Mouse (Mus musculus): ENCODE measurements around the gene Polr2f.

Gene Polr2f

GRCm38 (mm10) chr15:79140866-79141565 is at the start of gene Polr2f, which contains the start of gene 1700088E04Rik:
Polr2f (plus strand) TSS chr15:79141009.
1700088E04Rik (minus strand) TSS chr15:79141253.
- DNase-seq (ENCODE audit: low spot score) = peak; percentile 95

- DNase-seq (ENCODE audit: low spot score) = no peak
Measured at GRCm38 (mm10) chr15:79092284-79092683, 48.5 kb upstream of the Polr2f start.

GRCm38 (mm10) chr15:79093083-79093839 is 47.5 kb upstream of the Polr2f start:
- DNase-seq (ENCODE audit: low spot score) = peak; percentile 47

GRCm38 (mm10) chr15:79095483-79095882 is 45.3 kb upstream of the Polr2f start:
- no peak for DNase-seq (ENCODE audit: low spot score)

GRCm38 (mm10) chr15:79096556-79096955 is 44.3 kb upstream of the Polr2f start:
- DNase-seq (ENCODE audit: low spot score) = peak; percentile 58

- no peak for DNase-seq (ENCODE audit: low spot score)
Measured at GRCm38 (mm10) chr15:79097135-79097534, 43.7 kb upstream of the Polr2f start.

- peak; percentile 80 for DNase-seq (ENCODE audit: low spot score)
Measured at GRCm38 (mm10) chr15:79097611-79098025, 43.2 kb upstream of the Polr2f start.

- no peak for DNase-seq (ENCODE audit: low spot score)
Measured at GRCm38 (mm10) chr15:79098220-79098619, 42.6 kb upstream of the Polr2f start.

GRCm38 (mm10) chr15:79098868-79099267 is 41.9 kb upstream of the Polr2f start:
- DNase-seq (ENCODE audit: low spot score) = no peak

- no peak for DNase-seq (ENCODE audit: low spot score)
Measured at GRCm38 (mm10) chr15:79099456-79099855, 41.4 kb upstream of the Polr2f start.

GRCm38 (mm10) chr15:79100391-79100790 is 40.4 kb upstream of the Polr2f start:
- no peak for DNase-seq (ENCODE audit: low spot score)

- no peak for DNase-seq (ENCODE audit: low spot score)
Measured at GRCm38 (mm10) chr15:79101531-79101930, 39.3 kb upstream of the Polr2f start.

- no peak for DNase-seq (ENCODE audit: low spot score)
Measured at GRCm38 (mm10) chr15:79103264-79103663, 37.5 kb upstream of the Polr2f start.

- no peak for DNase-seq (ENCODE audit: low spot score)
Measured at GRCm38 (mm10) chr15:79105804-79106203, 35.0 kb upstream of the Polr2f start.

- peak; percentile 58 for DNase-seq (ENCODE audit: low spot score)
Measured at GRCm38 (mm10) chr15:79107966-79108365, 32.8 kb upstream of the Polr2f start.

- peak; percentile 73 for DNase-seq (ENCODE audit: low spot score)
Measured at GRCm38 (mm10) chr15:79108421-79109320, 32.1 kb upstream of the Polr2f start, which contains the start of gene Micall1. Micall1 (plus strand) TSS chr15:79108898.

- peak; percentile 30 for DNase-seq (ENCODE audit: low spot score)
Measured at GRCm38 (mm10) chr15:79109321-79109934, 31.4 kb upstream of the Polr2f start.

- no peak for DNase-seq (ENCODE audit: low spot score)
Measured at GRCm38 (mm10) chr15:79110031-79110430, 30.8 kb upstream of the Polr2f start.

- no peak for DNase-seq (ENCODE audit: low spot score)
Measured at GRCm38 (mm10) chr15:79110528-79110927, 30.3 kb upstream of the Polr2f start.

GRCm38 (mm10) chr15:79111774-79112173 is 29.0 kb upstream of the Polr2f start:
- DNase-seq (ENCODE audit: low spot score) = peak; percentile 46

- no peak for DNase-seq (ENCODE audit: low spot score)
Measured at GRCm38 (mm10) chr15:79115276-79115675, 25.5 kb upstream of the Polr2f start.

GRCm38 (mm10) chr15:79119491-79119890 is 21.3 kb upstream of the Polr2f start:
- DNase-seq (ENCODE audit: low spot score) = no peak
